Mouse (Mus musculus) B cell, adult 62 days (primary cell): ENCODE results near the gene Dll3. TPM values are rescaled to one million over a fixed set of nuclear protein-coding genes. Genes with fewer than 3 reads are reported as not detected.

ENCODE experiments used
- total RNA-seq: library from RNA; stranded (reverse); gene quantifications from 4 replicates; pipeline ENCODE4 v1.2.4, GENCODE M21; 2023

The Dll3 gene
- total RNA-seq = 0.45 to 0.73 TPM in 2 of 4 replicates, not detected in the others

GRCm38 (mm10) chr7:28301616-28302433 is at the start of gene Dll3:
Gene Dll3 (minus strand): TSS chr7:28302238.

GRCm38 (mm10) chr7:28350155-28350883 is 48.3 kb upstream of the Dll3 start, which contains the start of gene Rps16:
Gene Rps16 (plus strand): TSS chr7:28350652.

DNA sequence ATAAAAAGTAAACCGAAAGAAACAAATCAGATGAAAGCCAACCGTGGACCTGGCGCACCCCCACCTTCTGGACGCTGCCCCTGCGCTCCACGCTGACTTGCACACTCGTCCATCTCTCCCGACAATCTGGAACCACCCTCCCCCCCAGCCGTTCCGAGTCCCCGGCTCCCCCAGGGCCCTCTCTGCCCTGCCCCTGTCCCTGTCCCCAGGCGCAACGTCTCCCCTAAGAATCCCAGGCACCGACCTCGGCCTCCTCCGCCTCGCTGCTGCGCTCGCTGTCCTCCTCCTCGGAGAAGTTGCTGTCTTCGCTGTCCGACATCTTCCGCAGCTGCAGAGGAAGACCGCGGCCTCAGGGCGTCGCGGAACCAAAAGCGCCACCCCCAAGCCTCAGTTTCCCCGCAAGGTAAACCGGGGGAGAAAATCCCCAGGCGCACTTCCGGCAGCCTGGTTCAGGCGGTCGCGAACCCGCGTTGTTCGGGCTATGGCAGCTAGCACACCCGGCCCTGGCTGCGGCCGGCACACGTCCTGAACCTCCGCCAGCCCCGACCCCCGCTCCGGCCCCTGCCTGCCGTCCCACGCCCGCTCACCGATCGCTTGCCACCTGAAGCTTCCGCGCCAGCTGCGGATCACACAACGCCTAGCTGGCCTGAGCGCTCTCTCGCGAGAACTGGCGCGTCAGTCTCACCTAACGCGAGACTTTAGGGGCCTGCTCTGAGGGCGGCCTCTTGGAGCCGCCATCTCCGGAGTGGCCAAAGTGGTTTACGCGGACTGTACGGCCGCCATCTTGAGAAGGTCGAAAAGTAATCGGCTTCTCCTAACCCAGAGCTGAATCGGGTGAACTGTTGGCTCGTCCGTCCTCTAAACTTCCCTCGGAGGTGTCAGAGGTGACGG is 36.3 kb upstream of the Dll3 start, which contains the start of gene Supt5:
Supt5 (minus strand) TSS at position 639 of the 891 bp plus-strand sequence.

GRCm38 (mm10) chr7:28311926-28312543 is 10.0 kb upstream of the Dll3 start, which contains the start of gene Timm50:
Gene Timm50 (minus strand): TSS chr7:28312072.

DNA sequence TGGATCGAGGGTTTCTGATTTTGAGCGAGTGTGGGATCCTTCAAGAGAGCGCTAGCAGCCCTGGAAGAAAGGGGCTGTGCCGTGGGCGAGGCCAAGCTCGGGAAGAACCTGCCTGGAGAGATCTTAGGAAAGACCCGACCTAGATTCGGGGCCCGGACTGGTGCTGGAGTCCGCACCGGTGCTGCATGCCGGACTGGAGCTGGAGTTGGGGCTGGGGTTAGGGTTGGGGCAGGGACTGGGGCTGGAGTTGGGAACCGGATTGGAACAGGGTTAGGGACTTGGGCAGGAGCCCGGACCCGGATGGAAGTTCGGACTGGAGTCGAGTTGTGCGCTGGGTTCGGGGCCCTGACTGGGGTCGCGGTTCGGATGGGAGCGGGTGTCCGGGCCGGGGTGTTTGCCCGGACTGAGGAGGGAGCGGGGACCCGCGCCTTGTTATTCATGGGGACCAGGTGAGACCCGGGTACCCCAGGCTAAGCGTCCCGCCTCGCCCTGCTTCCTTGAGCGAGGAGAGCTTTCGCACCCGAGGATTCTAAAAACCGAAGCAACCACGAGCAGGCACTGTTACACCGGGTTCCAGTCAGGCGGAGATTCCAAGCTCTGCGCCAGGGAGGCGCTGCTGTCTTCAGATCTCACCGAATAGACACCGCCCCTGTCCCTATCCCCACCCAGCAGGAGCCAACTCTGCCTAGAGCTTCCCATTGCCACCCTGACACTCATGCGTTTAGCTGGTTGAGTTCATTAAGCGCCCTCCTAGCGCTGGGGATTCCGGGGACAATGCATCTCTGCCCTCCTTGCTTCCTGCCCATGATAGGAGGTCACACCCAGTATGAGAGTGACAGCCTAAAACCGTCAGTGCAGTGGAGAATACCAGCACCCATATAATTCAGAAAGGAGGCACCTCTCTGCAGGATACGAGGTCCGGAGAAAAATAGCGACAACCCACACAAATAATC is 11.1 kb downstream of the Dll3 start, which contains the start of gene Selenov:
Selenov (minus strand) TSS at position 549 of the 953 bp plus-strand sequence.

DNA sequence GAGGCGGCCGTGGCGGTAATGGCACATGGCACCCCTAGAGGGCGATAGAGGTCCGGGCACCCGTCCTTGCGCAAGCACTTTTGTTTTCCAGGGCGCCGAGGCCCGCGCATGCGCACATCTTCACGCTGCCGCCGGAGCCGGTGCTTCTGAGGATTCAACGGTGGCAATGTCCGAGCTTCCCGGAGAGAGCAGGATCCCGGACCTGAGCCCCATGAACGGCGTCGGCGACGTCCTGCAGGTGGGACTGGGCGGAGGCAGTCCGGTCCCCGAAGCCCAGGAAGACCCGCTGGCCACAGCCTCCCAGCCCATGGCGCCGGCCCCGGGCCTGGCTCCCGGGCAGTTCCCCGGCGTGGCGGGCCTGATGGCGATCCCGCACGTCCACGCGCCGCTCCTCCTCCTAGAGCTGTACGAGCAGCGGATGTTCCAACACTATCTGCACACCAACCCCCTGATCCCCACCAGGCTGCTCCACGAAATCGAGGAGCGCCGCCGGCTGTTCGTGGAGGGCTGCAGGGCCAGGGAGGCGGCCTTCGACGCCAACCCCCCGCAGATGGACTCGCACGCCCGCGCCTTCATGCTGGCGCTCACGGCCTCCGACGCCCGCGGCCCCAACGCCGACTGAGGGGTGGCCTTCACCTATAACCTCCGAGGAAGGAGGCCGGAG is 24.3 kb downstream of the Dll3 start, which contains the start of gene Eid2b:
Eid2b (plus strand) TSS at position 125 of the 664 bp plus-strand sequence.

GRCm38 (mm10) chr7:28267129-28268041 is 34.7 kb downstream of the Dll3 start, which contains the start of gene Eid2:
Gene Eid2 (plus strand): TSS chr7:28267881.

Other genes starting within 250 kb of the Dll3 start
- not detected in 4 replicates for gene Fcgbp, start 231.0 kb downstream of the Dll3 start, total RNA-seq
- not detected in 4 replicates for gene 9530053A07Rik, start 172.8 kb downstream of the Dll3 start, total RNA-seq
- gene Fbl, start 132.5 kb downstream of the Dll3 start, total RNA-seq = 213 to 229 TPM (median 221 TPM) in 4 replicates
- 19.6 to 26.1 TPM (median 20.6 TPM) in 4 replicates for gene Dyrk1b, start 122.8 kb downstream of the Dll3 start, total RNA-seq
- gene Eid2, start 34.4 kb downstream of the Dll3 start, total RNA-seq = 1.1 to 1.8 TPM (median 1.3 TPM) in 4 replicates
- gene Eid2b, start 24.5 kb downstream of the Dll3 start, total RNA-seq = 2.8 to 3.8 TPM (median 3.1 TPM) in 4 replicates
- not detected in 4 replicates for gene Selenov, start 11.1 kb downstream of the Dll3 start, total RNA-seq
- gene Timm50, start 9.8 kb upstream of the Dll3 start, total RNA-seq = 35.7 to 50.0 TPM (median 41.5 TPM) in 4 replicates
- 158 to 180 TPM (median 162 TPM) in 4 replicates for gene Supt5, start 36.5 kb upstream of the Dll3 start, total RNA-seq
- 2,978 to 3,247 TPM (median 3,204 TPM) in 4 replicates for gene Rps16, start 48.4 kb upstream of the Dll3 start, total RNA-seq
- gene Plekhg2, start 70.4 kb upstream of the Dll3 start, total RNA-seq = 130 to 143 TPM (median 135 TPM) in 4 replicates
- gene Zfp36, start 78.0 kb upstream of the Dll3 start, total RNA-seq = 804 to 1,027 TPM (median 895 TPM) in 4 replicates
- gene Med29, start 90.5 kb upstream of the Dll3 start, total RNA-seq = 13.9 to 18.0 TPM (median 15.8 TPM) in 4 replicates
- 156 to 175 TPM (median 161 TPM) in 4 replicates for gene Paf1, start 90.7 kb upstream of the Dll3 start, total RNA-seq
- 222 to 256 TPM (median 254 TPM) in 4 replicates for gene Gmfg, start 135.2 kb upstream of the Dll3 start, total RNA-seq
- 0.95 to 1.3 TPM (median 1.3 TPM) in 4 replicates for gene Lrfn1, start 149.7 kb upstream of the Dll3 start, total RNA-seq
- not detected in 4 replicates for gene Ifnl2, start 208.2 kb upstream of the Dll3 start, total RNA-seq
- gene Ifnl3, start 220.6 kb upstream of the Dll3 start, total RNA-seq = not detected in 4 replicates
- gene Sycn, start 238.6 kb upstream of the Dll3 start, total RNA-seq = not detected in 4 replicates
- gene Nccrp1, start 245.0 kb upstream of the Dll3 start, total RNA-seq = not detected in 4 replicates